Mouse (Mus musculus) layer of hippocampus, adult 2 months (tissue): ENCODE data around the gene Arl4a. TPM values are rescaled to one million over a fixed set of nuclear protein-coding genes. Genes with fewer than 3 reads are reported as not detected.

Experiments
- DNase-seq, 2 experiments: peaks; one replicate each; pipeline ENCODE4 v3.0.0; 2022; ENCODE audit warnings: low spot score in 2 of 2
- H3K27ac ChIP-seq: fragments of 200-600 bp; 2 replicates; pipeline ENCODE4 v1.8.1; 2022
- H3K4me3 ChIP-seq: fragments of 200-600 bp; 2 replicates; pipeline ENCODE4 v1.8.1; 2022; ENCODE audit warnings: mild to moderate bottlenecking
- CTCF ChIP-seq: fragments of 200-600 bp; conservative IDR thresholded peaks from 2 replicates; pipeline ENCODE4 v1.8.1; 2022; ENCODE audit warnings: antibody characterized with exemption, mild to moderate bottlenecking, moderate library complexity
- long read RNA-seq, 2 experiments: library from polyadenylated mRNA; stranded (forward); transcript quantifications; one replicate each; pipeline ENCODE4 v2.0.0; 2021; ENCODE audit warnings: borderline mapping rate in 2 of 2
- total RNA-seq, 2 experiments: library from RNA; stranded (reverse); gene quantifications; 2 replicates each; pipeline ENCODE4 v1.2.3; 2021

Arl4a gene
- total RNA-seq, result 10 to 100 TPM; 29.9 to 30.5 TPM
- long read RNA-seq, experiment 1, transcript Arl4a-201 (2 exons, 1,200 nt), result major isoform, 23 of 25 reads
- long read RNA-seq, experiment 1, partial matches to known transcripts, result 0 of 25 reads
- long read RNA-seq, experiment 1, other reads (novel, unspliced or antisense), result 2 of 25 reads
- long read RNA-seq, experiment 2, transcript Arl4a-205 (2 exons, 3,710 nt), result minor isoform, 6 of 40 reads
- long read RNA-seq, experiment 2, transcript Arl4a-201 (2 exons, 1,200 nt), result major isoform, 34 of 40 reads
- long read RNA-seq, experiment 2, partial matches to known transcripts, result 0 of 40 reads
- long read RNA-seq, experiment 2, other reads (novel, unspliced or antisense), result 0 of 40 reads

GRCm38 (mm10) chr12:40037876-40038463 is at the start of gene Arl4a:
Gene Arl4a (minus strand): TSS chr12:40038025.
- no peak for TF ChIP-seq CTCF
- peak; percentile 83 to 85 for DNase-seq
- Histone ChIP-seq H3K4me3 (peak within 1 kb of the TSS; percentile 78), H3K27ac (peak within 1 kb of the TSS; percentile 94)

- peak; percentile 45 to 79 for DNase-seq
- peak overlapping the region; percentile 71 for H3K27ac ChIP-seq
- H3K4me3 ChIP-seq, result no peak overlapping the region
- TF ChIP-seq CTCF, result no peak
These were observed 48.0 kb upstream of the Arl4a start for GRCm38 (mm10) chr12:40085731-40086322.

GRCm38 (mm10) chr12:40082453-40083238 is 44.8 kb upstream of the Arl4a start:
- Histone ChIP-seq H3K4me3 (no peak overlapping the region), H3K27ac (no peak overlapping the region)
- peak; percentile 11 to 13 for DNase-seq
- TF ChIP-seq CTCF, result peak; percentile 94

- Histone ChIP-seq H3K4me3 (no peak overlapping the region), H3K27ac (no peak overlapping the region)
- no peak for DNase-seq
- no peak for TF ChIP-seq CTCF
These were observed 44.2 kb upstream of the Arl4a start for GRCm38 (mm10) chr12:40082048-40082447.

GRCm38 (mm10) chr12:40073660-40074059 is 35.8 kb upstream of the Arl4a start:
- no peak overlapping the region for H3K4me3 ChIP-seq
- peak; percentile 74 for TF ChIP-seq CTCF
- no peak for DNase-seq
- H3K27ac ChIP-seq, result no peak overlapping the region

- no peak for TF ChIP-seq CTCF
- Histone ChIP-seq H3K27ac (no peak overlapping the region), H3K4me3 (no peak overlapping the region)
- DNase-seq, result no peak
These were observed 9.2 kb upstream of the Arl4a start for GRCm38 (mm10) chr12:40047024-40047423.

GRCm38 (mm10) chr12:40043816-40044585 is 6.2 kb upstream of the Arl4a start:
- Histone ChIP-seq H3K27ac (no peak overlapping the region), H3K4me3 (no peak overlapping the region)
- no peak for DNase-seq
- TF ChIP-seq CTCF, result no peak

- peak; percentile 16 to 19 for DNase-seq
- peak; percentile 87 for TF ChIP-seq CTCF
These were observed 2.2 kb upstream of the Arl4a start for GRCm38 (mm10) chr12:40040067-40040466.

GRCm38 (mm10) chr12:40037226-40037813 is 505 bp downstream of the Arl4a start:
- DNase-seq, result peak; percentile 98
- Histone ChIP-seq H3K4me3 (peak overlapping the region; percentile 78), H3K27ac (peak overlapping the region; percentile 94)
- TF ChIP-seq CTCF, result peak; percentile 74

More at GRCm38 (mm10) chr12:40040067-40040466, 2.2 kb upstream of the Arl4a start:
- Histone ChIP-seq H3K27ac (no peak overlapping the region), H3K4me3 (no peak overlapping the region)

- Histone ChIP-seq H3K4me3 (peak overlapping the region; percentile 78), H3K27ac (peak overlapping the region; percentile 94)
- DNase-seq, result peak in 1 of 2 experiments; percentile 3
- TF ChIP-seq CTCF, result no peak
These were observed 1.2 kb downstream of the Arl4a start for GRCm38 (mm10) chr12:40036666-40037065.

GRCm38 (mm10) chr12:40035506-40035905 is 2.3 kb downstream of the Arl4a start:
- DNase-seq, result no peak
- no peak for TF ChIP-seq CTCF
- H3K27ac ChIP-seq, result 0 out of 2 replicates have a peak overlapping the region, but pooled peaks have one; percentile 56
- H3K4me3 ChIP-seq, result peak overlapping the region; percentile 78

- H3K27ac ChIP-seq, result no peak overlapping the region
- DNase-seq, result no peak
- TF ChIP-seq CTCF, result no peak
- no peak overlapping the region for H3K4me3 ChIP-seq
These were observed 8.6 kb downstream of the Arl4a start for GRCm38 (mm10) chr12:40029201-40029600.
